Mouse (Mus musculus) liver, embryonic 15.5 days (tissue): ENCODE results near the gene Rasa2. TPM values are rescaled to one million over a fixed set of nuclear protein-coding genes. Genes with fewer than 3 reads are reported as not detected.
"Not testable (repeated sequence)": the region's sequence is repeated elsewhere in the genome, so short reads cannot be mapped to it uniquely, and the experiment has no call there.

Experiments used
- ATAC-seq: fragments of 200-750 bp; cut with Nextera tagmentation; 2 replicates; pipeline ENCODE4 v1.8.0; 2017; ENCODE audit warnings: moderate number of reproducible peaks, mild to moderate bottlenecking, moderate library complexity; ENCODE audit not compliant: insufficient read depth
- H3K27ac ChIP-seq: fragments of 300-500 bp; sonication (generic); replicated peaks from 2 replicates; pipeline ENCODE4 v1.5.1; 2015; ENCODE audit warnings: mild to moderate bottlenecking, inconsistent platforms
- H3K27me3 ChIP-seq: fragments of 300-500 bp; sonication (generic); 2 replicates; pipeline ENCODE4 v1.6.1; 2015; ENCODE audit warnings: mild to moderate bottlenecking, inconsistent platforms
- H3K36me3 ChIP-seq: fragments of 300-500 bp; sonication (generic); replicated peaks from 2 replicates; pipeline ENCODE4 v1.6.1; 2015; ENCODE audit warnings: moderate library complexity, mild to moderate bottlenecking, inconsistent platforms
- H3K4me1 ChIP-seq: fragments of 300-500 bp; sonication (generic); replicated peaks from 2 replicates; pipeline ENCODE4 v1.6.1; 2015; ENCODE audit warnings: inconsistent platforms
- H3K4me2 ChIP-seq: fragments of 300-500 bp; sonication (generic); 2 replicates; pipeline ENCODE4 v1.6.1; 2015; ENCODE audit warnings: moderate library complexity, mild to moderate bottlenecking, inconsistent platforms
- H3K4me3 ChIP-seq: fragments of 300-500 bp; sonication (generic); replicated peaks from 2 replicates; pipeline ENCODE4 v1.5.1; 2015; ENCODE audit warnings: mild to moderate bottlenecking, inconsistent platforms
- H3K9ac ChIP-seq: fragments of 300-500 bp; sonication (generic); 2 replicates; pipeline ENCODE4 v1.6.1; 2015; ENCODE audit warnings: moderate library complexity, mild to moderate bottlenecking, inconsistent platforms
- H3K9me3 ChIP-seq: fragments of 300-500 bp; sonication (generic); replicated peaks from 2 replicates; pipeline ENCODE4 v1.6.1; 2016; ENCODE audit warnings: inconsistent platforms
- WGBS: fragments of 180-500 bp; shearing (Covaris S2); methylation state at CpG from one replicate; pipeline ENCODE4 v1.1.7; 2015; ENCODE audit warnings: mixed read lengths; ENCODE audit not compliant: insufficient replicate concordance; 5-methylcytosine and 5-hydroxymethylcytosine counted together
- polyA plus RNA-seq: library from polyadenylated mRNA; unstranded; fragments of >200 nt; fragmentation: Nextera tagmentation; extraction: Ambion mirVana; gene quantifications from 2 replicates; pipeline ENCODE4 v1.2.1, GENCODE M21; 2015

The Rasa2 gene
- polyA plus RNA-seq, 1 experiment from 2014 or later: 2.2 TPM

DNA sequence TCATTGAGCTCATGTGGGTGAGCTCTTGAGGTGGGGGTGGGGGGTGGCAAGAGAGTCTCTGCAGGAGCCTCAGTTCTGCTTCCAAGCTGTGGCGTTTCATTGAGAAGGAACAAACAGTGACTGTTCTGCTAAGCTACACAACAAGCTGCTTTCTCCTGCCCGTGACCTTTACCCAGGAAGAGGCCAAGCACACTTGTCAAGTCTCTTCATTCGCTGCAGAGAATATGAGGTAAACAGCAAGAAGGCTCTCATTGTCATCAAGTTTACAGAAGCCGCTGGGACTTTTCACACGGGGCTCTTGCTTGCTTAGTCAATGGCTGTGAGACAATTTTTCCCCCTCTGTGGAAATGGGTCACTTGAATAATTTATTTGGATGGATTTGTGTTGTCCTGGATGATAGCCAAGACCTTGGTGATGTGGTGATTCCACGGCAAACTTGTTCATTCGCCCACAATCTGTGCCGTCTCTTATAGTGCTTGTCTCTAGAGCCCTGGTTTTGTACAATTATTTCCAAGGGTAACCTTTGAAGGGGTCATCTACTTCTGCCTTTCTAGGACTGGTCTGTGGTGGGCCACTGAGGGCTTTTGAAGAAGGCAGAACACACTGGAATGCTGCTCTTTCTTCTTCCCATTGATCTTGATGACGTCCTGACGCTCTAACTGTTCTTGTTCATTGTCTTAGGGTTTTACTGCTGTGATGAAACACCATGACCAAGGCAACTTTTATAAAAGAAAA lies 29.3 kb upstream of the Rasa2 start:
- Histone ChIP-seq H3K4me2 (no peak overlapping the region), H3K36me3 (no peaks in the 10 kb centered on the region), H3K27me3 (no peaks in the 10 kb centered on the region), H3K4me1 (no peaks in the 10 kb centered on the region), H3K9ac (no peak overlapping the region), H3K4me3 (no peak overlapping the region), H3K9me3 (no peaks in the 10 kb centered on the region), H3K27ac (no peak overlapping the region)
- ATAC-seq: no peak
- WGBS: 66% methylated on average over 10 of the region's 10 CpGs

DNA sequence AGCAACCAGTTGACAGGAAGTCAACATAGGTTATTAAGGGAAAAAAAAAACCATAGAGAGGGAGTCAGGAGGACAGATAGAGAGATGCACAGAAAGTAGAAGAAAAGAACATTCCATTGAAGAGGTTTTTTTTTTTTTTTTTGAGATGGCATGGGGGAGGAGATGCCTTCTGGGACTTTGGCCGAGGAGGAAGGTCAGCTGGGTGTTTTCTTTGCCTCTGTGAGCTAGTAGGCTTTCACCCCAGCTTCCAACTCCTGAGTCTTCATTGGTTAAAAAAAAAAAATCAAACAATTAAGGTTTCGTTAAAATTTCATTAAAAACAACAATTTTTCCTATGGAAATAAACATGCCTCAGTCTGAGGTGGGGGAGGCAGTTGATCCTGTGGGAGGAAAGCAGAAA lies 28.4 kb upstream of the Rasa2 start:
- ATAC-seq: no peak
- Histone ChIP-seq H3K27me3 (no peaks in the 10 kb centered on the region), H3K4me1 (no peaks in the 10 kb centered on the region), H3K4me3 (no peak overlapping the region), H3K4me2 (no peak overlapping the region), H3K9ac (no peak overlapping the region), H3K27ac (no peak overlapping the region), H3K36me3 (no peaks in the 10 kb centered on the region), H3K9me3 (no peaks in the 10 kb centered on the region)
- WGBS: 56% methylated on average over 2 of the region's 2 CpGs

GRCm38 (mm10) chr9:96653538-96653937 lies 22.1 kb upstream of the Rasa2 start:
- Histone ChIP-seq H3K27me3 (no peaks in the 10 kb centered on the region), H3K9me3 (no peaks in the 10 kb centered on the region), H3K4me2 (no peak overlapping the region), H3K4me3 (no peak overlapping the region), H3K9ac (no peak overlapping the region), H3K36me3 (no peaks in the 10 kb centered on the region), H3K27ac (no peak overlapping the region), H3K4me1 (no peaks in the 10 kb centered on the region)
- ATAC-seq: no peak
- WGBS: 30% methylated on average over 4 of the region's 4 CpGs

- Histone ChIP-seq H3K9ac (no peak overlapping the region), H3K4me1 (no peaks in the 10 kb centered on the region), H3K27me3 (no peaks in the 10 kb centered on the region), H3K27ac (no peak overlapping the region), H3K9me3 (no peaks in the 10 kb centered on the region), H3K36me3 (no peaks in the 10 kb centered on the region), H3K4me2 (no peak overlapping the region), H3K4me3 (no peak overlapping the region)
- WGBS: 24% methylated on average over 6 of the region's 6 CpGs
- no peak for ATAC-seq
Observed at GRCm38 (mm10) chr9:96652763-96653162, 21.3 kb upstream of the Rasa2 start.

DNA sequence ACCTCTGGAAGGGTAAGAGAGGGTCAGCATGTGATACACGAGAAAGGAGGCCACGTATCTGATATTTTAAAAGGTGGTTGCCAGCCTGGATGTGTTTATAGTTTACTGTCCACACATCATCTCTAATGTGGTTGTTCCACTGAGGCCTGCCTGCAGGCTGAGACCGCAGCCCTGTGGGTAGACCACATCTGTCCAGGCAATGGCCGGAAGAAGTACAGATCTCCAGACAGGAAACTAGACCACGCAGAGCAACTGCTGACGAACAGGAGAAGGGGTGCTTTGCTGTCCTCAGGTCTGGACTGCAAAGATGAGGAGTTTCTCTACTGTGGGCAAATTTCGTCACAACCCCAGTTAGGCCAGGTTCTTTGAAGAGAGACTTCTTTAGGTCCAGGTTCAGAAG lies 19.4 kb upstream of the Rasa2 start:
- no peaks in the 10 kb centered on the region for H3K36me3 ChIP-seq
- 20% methylated on average over 7 of the region's 7 CpGs for WGBS
- no peak overlapping the region for H3K4me2 ChIP-seq
- H3K9me3 ChIP-seq: no peaks in the 10 kb centered on the region
- no peak overlapping the region for H3K4me3 ChIP-seq
- no peaks in the 10 kb centered on the region for H3K27me3 ChIP-seq
- no peak overlapping the region for H3K9ac ChIP-seq
- H3K4me1 ChIP-seq: no peaks in the 10 kb centered on the region
- no peak overlapping the region for H3K27ac ChIP-seq
- ATAC-seq: no peak

GRCm38 (mm10) chr9:96649924-96650323 lies 18.5 kb upstream of the Rasa2 start:
- no peak for ATAC-seq
- H3K9me3 ChIP-seq: no peaks in the 10 kb centered on the region
- WGBS: 34% methylated on average over 9 of the region's 9 CpGs

GRCm38 (mm10) chr9:96649362-96649761 lies 17.9 kb upstream of the Rasa2 start:
- WGBS: 73% methylated on average over 4 of the region's 4 CpGs
- Histone ChIP-seq H3K9ac (no peak overlapping the region), H3K4me3 (no peak overlapping the region), H3K4me2 (no peak overlapping the region), H3K4me1 (no peaks in the 10 kb centered on the region), H3K27me3 (no peaks in the 10 kb centered on the region), H3K27ac (no peak overlapping the region), H3K9me3 (no peaks in the 10 kb centered on the region), H3K36me3 (no peaks in the 10 kb centered on the region)
- ATAC-seq: no peak

More at GRCm38 (mm10) chr9:96649924-96650323, 18.5 kb upstream of the Rasa2 start:
- Histone ChIP-seq H3K9ac (no peak overlapping the region), H3K27ac (no peak overlapping the region), H3K4me3 (no peak overlapping the region), H3K4me1 (no peaks in the 10 kb centered on the region), H3K27me3 (no peaks in the 10 kb centered on the region), H3K4me2 (no peak overlapping the region), H3K36me3 (no peaks in the 10 kb centered on the region)

DNA sequence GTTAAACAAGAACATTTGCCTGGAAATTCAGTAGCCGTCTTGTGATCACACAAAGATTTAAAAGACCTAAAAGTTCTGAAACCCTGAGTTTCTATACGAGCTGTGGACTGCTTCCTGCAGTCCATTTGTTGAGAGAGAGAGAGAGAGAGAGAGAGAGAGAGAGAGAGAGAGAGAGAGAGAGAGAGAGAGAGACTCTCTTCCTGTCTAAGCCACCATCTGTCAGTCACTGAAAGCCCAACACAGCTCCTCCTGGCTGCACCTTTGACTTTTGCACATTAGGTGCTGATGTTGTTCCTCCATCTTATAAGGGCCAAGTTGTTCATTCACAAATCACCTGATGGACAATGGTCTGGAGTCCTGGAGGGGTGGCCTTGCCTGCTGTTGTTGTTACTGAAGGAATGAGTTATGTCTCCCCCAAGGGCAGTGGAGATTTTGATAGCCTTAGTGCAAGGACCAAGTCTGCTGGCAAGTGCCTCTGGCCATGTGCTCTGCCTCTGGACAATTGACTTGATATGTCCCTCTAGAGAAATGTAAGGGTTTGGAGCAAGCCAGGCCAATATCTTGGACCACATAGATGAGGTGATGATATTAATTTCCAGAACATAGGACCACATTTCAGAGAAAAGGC lies 15.4 kb upstream of the Rasa2 start:
- WGBS: 33% methylated on average over 2 of the region's 2 CpGs
- no peaks in the 10 kb centered on the region for H3K9me3 ChIP-seq
- ATAC-seq: no peak

GRCm38 (mm10) chr9:96644840-96645239 lies 13.4 kb upstream of the Rasa2 start:
- WGBS: 45% methylated on average over 2 of the region's 2 CpGs
- Histone ChIP-seq H3K9ac (no peak overlapping the region), H3K36me3 (no peaks in the 10 kb centered on the region), H3K4me3 (no peak overlapping the region), H3K27me3 (no peaks in the 10 kb centered on the region), H3K4me1 (0 out of 2 replicates have a peak, but pooled peaks cover 3% of the 10 kb centered on the region), H3K9me3 (no peaks in the 10 kb centered on the region), H3K4me2 (no peak overlapping the region), H3K27ac (no peak overlapping the region)
- ATAC-seq: no peak

More for the DNA sequence above, 15.4 kb upstream of the Rasa2 start:
- Histone ChIP-seq H3K4me2 (no peak overlapping the region), H3K4me1 (no peaks in the 10 kb centered on the region), H3K9ac (no peak overlapping the region), H3K4me3 (no peak overlapping the region), H3K36me3 (no peaks in the 10 kb centered on the region), H3K27me3 (no peaks in the 10 kb centered on the region), H3K27ac (no peak overlapping the region)

- H3K27me3 ChIP-seq, ATAC-seq: not testable (repeated sequence)
- WGBS: 57% methylated on average over 3 of the region's 3 CpGs
Observed at GRCm38 (mm10) chr9:96644002-96644401, 12.6 kb upstream of the Rasa2 start.

GRCm38 (mm10) chr9:96639451-96639850 lies 8.0 kb upstream of the Rasa2 start:
- H3K36me3 ChIP-seq: no peaks in the 10 kb centered on the region
- no peak overlapping the region for H3K9ac ChIP-seq
- WGBS: 78% methylated on average over 7 of the region's 7 CpGs
- H3K4me1 ChIP-seq: 0 out of 2 replicates have a peak, but pooled peaks cover 23% of the 10 kb centered on the region
- H3K27ac ChIP-seq: no peak overlapping the region
- no peak overlapping the region for H3K4me2 ChIP-seq
- H3K9me3 ChIP-seq: no peaks in the 10 kb centered on the region
- H3K4me3 ChIP-seq: no peak overlapping the region
- no peak for ATAC-seq
- peaks cover 3% of the 10 kb centered on the region; the same call in 1 of the 2 replicates for H3K27me3 ChIP-seq

More at GRCm38 (mm10) chr9:96644002-96644401, 12.6 kb upstream of the Rasa2 start:
- H3K9ac ChIP-seq, H3K27ac ChIP-seq, H3K36me3 ChIP-seq, H3K9me3 ChIP-seq, H3K4me2 ChIP-seq, H3K4me3 ChIP-seq: not testable (repeated sequence)
- 0 out of 2 replicates have a peak, but pooled peaks cover 10% of the 10 kb centered on the region for H3K4me1 ChIP-seq
